Mouse (Mus musculus): Measurements from ENCODE around the gene Scai. TPM values are rescaled to one million over a fixed set of nuclear protein-coding genes. Genes with fewer than 3 reads are reported as not detected.
A peak's percentile ranks its signal among the peaks of the same experiment; 100 is the strongest.

The Scai gene
- polyA plus RNA-seq (2012; ENCODE audit: insufficient read depth, insufficient read length, missing spikeins): 7.2 and 9.5 TPM in 2 replicates

GRCm38 (mm10) chr2:39190561-39191056 is at the start of gene Scai:
Gene Scai (minus strand): TSS chr2:39190734.
- Histone ChIP-seq H3K27ac (ENCODE audit: insufficient read depth, low read depth, low read length) (no peak within 1 kb of the TSS), H3K4me3 (ENCODE audit: insufficient read depth, low read length) (peak within 1 kb of the TSS; percentile 78), H3K4me1 (ENCODE audit: control insufficient read depth, insufficient read depth, low read length) (0 out of 2 replicates have a peak, but pooled peaks cover 2% of the 10 kb centered on the region)
- TF ChIP-seq CTCF (IDR thresholded peaks at IDR 0.05; ENCODE audit: low read depth, low read length): peak; percentile 60
- TF ChIP-seq POLR2A (IDR thresholded peaks at IDR 0.05; ENCODE audit: borderline replicate concordance, low read depth, low read length): no peak

- Histone ChIP-seq H3K4me1 (ENCODE audit: control insufficient read depth, insufficient read depth, low read length) (peaks cover 10% of the 10 kb centered on the region), H3K4me3 (ENCODE audit: insufficient read depth, low read length) (peak overlapping the region; percentile 83; the same call in 1 of the 2 replicates), H3K27ac (ENCODE audit: insufficient read depth, low read depth, low read length) (no peak overlapping the region)
- no peak for TF ChIP-seq POLR2A (IDR thresholded peaks at IDR 0.05; ENCODE audit: borderline replicate concordance, low read depth, low read length)
- TF ChIP-seq CTCF (IDR thresholded peaks at IDR 0.05; ENCODE audit: low read depth, low read length): no peak
Measured at GRCm38 (mm10) chr2:39226731-39227130, 36.2 kb upstream of the Scai start.

- peaks cover 10% of the 10 kb centered on the region for H3K4me1 ChIP-seq (ENCODE audit: control insufficient read depth, insufficient read depth, low read length)
- TF ChIP-seq POLR2A (IDR thresholded peaks at IDR 0.05; ENCODE audit: borderline replicate concordance, low read depth, low read length): 0 out of 2 replicates have a peak, but pooled peaks have one; percentile 55
- no peak for TF ChIP-seq CTCF (IDR thresholded peaks at IDR 0.05; ENCODE audit: low read depth, low read length)
Measured at GRCm38 (mm10) chr2:39226019-39226640, 35.6 kb upstream of the Scai start, which contains the start of gene Ppp6c. Gene Ppp6c (minus strand): TSS chr2:39226451.

GRCm38 (mm10) chr2:39225331-39226018 is 34.9 kb upstream of the Scai start:
- peaks cover 10% of the 10 kb centered on the region for H3K4me1 ChIP-seq (ENCODE audit: control insufficient read depth, insufficient read depth, low read length)
- peak overlapping the region; percentile 89; the same call in 1 of the 2 replicates for H3K27ac ChIP-seq (ENCODE audit: insufficient read depth, low read depth, low read length)
- peak overlapping the region; percentile 83 for H3K4me3 ChIP-seq (ENCODE audit: insufficient read depth, low read length)

More at GRCm38 (mm10) chr2:39226019-39226640, 35.6 kb upstream of the Scai start, which contains the start of gene Ppp6c:
- H3K27ac ChIP-seq (ENCODE audit: insufficient read depth, low read depth, low read length): peak within 1 kb of the TSS; percentile 89
- H3K4me3 ChIP-seq (ENCODE audit: insufficient read depth, low read length): peak within 1 kb of the TSS; percentile 83

GRCm38 (mm10) chr2:39224621-39225020 is 34.1 kb upstream of the Scai start:
- TF ChIP-seq CTCF (IDR thresholded peaks at IDR 0.05; ENCODE audit: low read depth, low read length): no peak
- no peak for TF ChIP-seq POLR2A (IDR thresholded peaks at IDR 0.05; ENCODE audit: borderline replicate concordance, low read depth, low read length)
- H3K27ac ChIP-seq (ENCODE audit: insufficient read depth, low read depth, low read length): no peak overlapping the region
- peaks cover 10% of the 10 kb centered on the region for H3K4me1 ChIP-seq (ENCODE audit: control insufficient read depth, insufficient read depth, low read length)
- H3K4me3 ChIP-seq (ENCODE audit: insufficient read depth, low read length): peak overlapping the region; percentile 25; the same call in 1 of the 2 replicates

GRCm38 (mm10) chr2:39220010-39220409 is 29.5 kb upstream of the Scai start:
- H3K27ac ChIP-seq (ENCODE audit: insufficient read depth, low read depth, low read length): no peak overlapping the region
- no peak overlapping the region for H3K4me3 ChIP-seq (ENCODE audit: insufficient read depth, low read length)
- no peak for TF ChIP-seq POLR2A (IDR thresholded peaks at IDR 0.05; ENCODE audit: borderline replicate concordance, low read depth, low read length)
- peaks cover 10% of the 10 kb centered on the region for H3K4me1 ChIP-seq (ENCODE audit: control insufficient read depth, insufficient read depth, low read length)

- Histone ChIP-seq H3K4me3 (ENCODE audit: insufficient read depth, low read length) (no peak overlapping the region), H3K27ac (ENCODE audit: insufficient read depth, low read depth, low read length) (no peak overlapping the region), H3K4me1 (ENCODE audit: control insufficient read depth, insufficient read depth, low read length) (peaks cover 7% of the 10 kb centered on the region)
- no peak for TF ChIP-seq CTCF (IDR thresholded peaks at IDR 0.05; ENCODE audit: low read depth, low read length)
- no peak for TF ChIP-seq POLR2A (IDR thresholded peaks at IDR 0.05; ENCODE audit: borderline replicate concordance, low read depth, low read length)
Measured at GRCm38 (mm10) chr2:39219034-39219433, 28.5 kb upstream of the Scai start.

- H3K27ac ChIP-seq (ENCODE audit: insufficient read depth, low read depth, low read length): no peak overlapping the region
- no peak overlapping the region for H3K4me3 ChIP-seq (ENCODE audit: insufficient read depth, low read length)
- H3K4me1 ChIP-seq (ENCODE audit: control insufficient read depth, insufficient read depth, low read length): 0 out of 2 replicates have a peak, but pooled peaks cover 2% of the 10 kb centered on the region
- TF ChIP-seq CTCF (IDR thresholded peaks at IDR 0.05; ENCODE audit: low read depth, low read length) (no peak), POLR2A (IDR thresholded peaks at IDR 0.05; ENCODE audit: borderline replicate concordance, low read depth, low read length) (no peak)
Measured at GRCm38 (mm10) chr2:39217150-39217549, 26.6 kb upstream of the Scai start.

- Histone ChIP-seq H3K27ac (ENCODE audit: insufficient read depth, low read depth, low read length) (no peak overlapping the region), H3K4me1 (ENCODE audit: control insufficient read depth, insufficient read depth, low read length) (0 out of 2 replicates have a peak, but pooled peaks cover 2% of the 10 kb centered on the region), H3K4me3 (ENCODE audit: insufficient read depth, low read length) (no peak overlapping the region)
- TF ChIP-seq POLR2A (IDR thresholded peaks at IDR 0.05; ENCODE audit: borderline replicate concordance, low read depth, low read length): no peak
Measured at GRCm38 (mm10) chr2:39210738-39211137, 20.2 kb upstream of the Scai start.

GRCm38 (mm10) chr2:39203359-39203758 is 12.8 kb upstream of the Scai start:
- no peak overlapping the region for H3K4me3 ChIP-seq (ENCODE audit: insufficient read depth, low read length)
- H3K4me1 ChIP-seq (ENCODE audit: control insufficient read depth, insufficient read depth, low read length): peaks cover 12% of the 10 kb centered on the region
- peak overlapping the region; percentile 30; the same call in 1 of the 2 replicates for H3K27ac ChIP-seq (ENCODE audit: insufficient read depth, low read depth, low read length)
- no peak for TF ChIP-seq POLR2A (IDR thresholded peaks at IDR 0.05; ENCODE audit: borderline replicate concordance, low read depth, low read length)
- no peak for TF ChIP-seq CTCF (IDR thresholded peaks at IDR 0.05; ENCODE audit: low read depth, low read length)
